Mouse (Mus musculus) T-cell, adult 2 months (primary cell): ENCODE data around the gene Tbrg4.

ENCODE experiments used
- DNase-seq: peaks from one replicate; pipeline ENCODE4 v3.0.0; 2022; ENCODE audit warnings: low spot score

Gene Tbrg4

DNA sequence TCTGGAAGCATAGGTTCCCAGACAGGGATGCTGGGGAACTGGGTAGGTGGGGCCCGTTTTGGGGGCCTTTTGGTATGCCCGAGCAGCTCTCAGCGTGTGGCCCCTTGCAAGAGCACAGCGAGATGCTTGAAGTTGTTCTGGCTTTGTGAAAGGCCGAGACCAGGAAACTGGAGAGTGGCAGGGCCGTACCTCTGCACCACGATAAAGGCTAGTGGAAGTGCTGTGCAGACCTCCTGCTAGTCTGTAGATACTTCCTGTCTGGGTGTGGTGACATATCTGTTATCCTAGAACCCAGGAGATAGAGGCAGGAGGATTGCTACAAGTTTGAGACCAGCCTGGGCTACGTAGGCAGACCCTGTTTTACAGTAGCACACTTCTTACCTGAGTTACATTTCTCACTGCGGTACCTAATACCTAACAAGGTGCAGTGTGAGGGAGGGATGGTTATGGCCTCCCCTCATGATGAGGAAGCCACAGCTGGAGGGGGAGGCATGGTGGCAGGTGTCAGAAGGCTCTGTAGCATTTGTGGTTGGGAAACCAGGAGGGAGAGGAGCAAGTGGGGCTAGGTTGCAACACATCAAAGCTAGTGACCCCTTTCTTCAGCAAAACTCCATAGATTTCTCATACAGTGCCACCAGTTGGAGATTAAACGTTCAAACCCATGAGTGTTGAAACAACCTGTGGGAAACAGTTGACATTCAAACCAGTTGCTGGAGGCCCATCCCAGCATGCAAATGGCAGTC is 34.8 kb downstream of the Tbrg4 start:
- DNase-seq = no peak

DNA sequence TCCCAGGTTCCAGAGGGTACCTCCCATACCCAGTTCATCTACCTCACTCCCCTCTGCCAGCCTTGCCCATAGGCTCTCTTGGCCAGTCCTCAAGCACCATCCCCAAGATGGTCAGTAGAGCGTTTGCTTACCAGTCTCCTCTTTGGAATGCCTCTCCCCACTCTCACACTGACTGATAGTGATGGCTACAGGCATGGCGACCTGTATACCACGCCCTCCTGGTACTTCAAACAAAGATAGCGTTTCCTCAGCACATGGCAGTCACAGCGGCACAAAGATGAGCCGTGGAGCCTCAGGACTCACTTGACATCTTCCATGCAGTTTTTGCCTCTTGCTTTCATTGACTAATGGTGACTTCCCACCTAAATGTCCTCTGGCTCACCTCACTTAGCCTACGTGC is 36.0 kb downstream of the Tbrg4 start:
- DNase-seq = no peak

DNA sequence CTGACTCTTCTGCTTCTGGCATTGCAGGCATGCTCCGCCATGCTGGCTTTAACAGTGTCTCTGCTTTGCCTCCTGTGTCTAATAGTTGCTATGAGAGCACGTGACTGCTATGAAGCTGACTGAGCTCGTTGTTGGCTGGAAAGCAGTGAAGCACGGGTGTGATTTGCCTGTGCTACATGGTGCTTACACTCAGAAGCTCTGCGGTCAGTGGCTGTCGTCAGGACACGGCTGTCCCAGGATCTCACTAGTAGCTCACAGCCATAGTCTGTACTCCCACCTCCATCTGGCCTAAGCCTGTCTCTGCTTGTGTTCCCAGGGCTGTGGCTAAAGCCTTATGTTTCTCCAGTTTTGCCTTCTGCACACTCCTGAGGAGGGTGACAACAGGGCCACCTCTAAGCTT is 37.6 kb downstream of the Tbrg4 start:
- no peak for DNase-seq

GRCm38 (mm10) chr11:6587249-6587940 is 38.5 kb downstream of the Tbrg4 start:
- no peak for DNase-seq

- no peak for DNase-seq
These were observed 39.2 kb downstream of the Tbrg4 start for GRCm38 (mm10) chr11:6586660-6587059.

GRCm38 (mm10) chr11:6585748-6586147 is 40.1 kb downstream of the Tbrg4 start:
- DNase-seq = no peak

DNA sequence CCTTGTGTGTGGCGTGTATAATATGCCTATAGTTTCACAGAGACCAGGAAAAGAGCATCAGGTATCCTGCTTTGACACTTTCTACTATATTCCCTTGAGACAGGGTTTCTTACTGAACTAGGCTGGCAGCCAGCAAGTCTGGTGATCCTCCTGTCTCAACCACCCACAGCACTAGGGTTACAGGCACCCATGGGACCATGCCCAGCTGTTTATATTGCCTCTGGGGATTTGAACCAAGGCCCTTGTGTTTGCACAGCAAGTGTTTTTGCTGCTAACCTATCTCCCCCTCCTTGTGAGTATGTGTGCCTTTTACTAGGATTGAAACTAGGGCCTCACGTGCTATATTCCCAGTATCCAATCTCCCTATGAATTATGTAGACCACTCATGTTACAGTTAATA is 44.3 kb downstream of the Tbrg4 start:
- DNase-seq = no peak

- no peak for DNase-seq
These were observed 45.7 kb downstream of the Tbrg4 start for GRCm38 (mm10) chr11:6580065-6580750.

DNA sequence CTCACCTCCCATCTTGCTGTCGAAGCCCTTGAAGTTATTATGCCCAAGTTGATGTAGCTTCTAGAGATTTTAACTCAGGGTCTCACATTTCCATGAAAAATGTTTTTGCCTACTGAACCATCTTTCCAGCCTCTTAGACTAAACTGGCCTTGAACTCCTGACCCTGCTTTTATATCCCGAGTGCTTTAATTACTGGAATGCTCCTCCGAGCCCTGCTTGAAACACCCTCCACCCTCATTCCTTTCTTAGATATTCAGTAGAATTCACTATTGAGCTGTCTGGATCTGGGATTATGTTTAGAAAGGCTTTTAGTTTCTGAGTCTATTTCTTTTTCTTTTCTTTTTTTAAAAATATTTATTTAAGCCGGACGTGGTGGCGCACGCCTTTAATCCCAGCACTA is 46.5 kb downstream of the Tbrg4 start:
- no peak for DNase-seq

DNA sequence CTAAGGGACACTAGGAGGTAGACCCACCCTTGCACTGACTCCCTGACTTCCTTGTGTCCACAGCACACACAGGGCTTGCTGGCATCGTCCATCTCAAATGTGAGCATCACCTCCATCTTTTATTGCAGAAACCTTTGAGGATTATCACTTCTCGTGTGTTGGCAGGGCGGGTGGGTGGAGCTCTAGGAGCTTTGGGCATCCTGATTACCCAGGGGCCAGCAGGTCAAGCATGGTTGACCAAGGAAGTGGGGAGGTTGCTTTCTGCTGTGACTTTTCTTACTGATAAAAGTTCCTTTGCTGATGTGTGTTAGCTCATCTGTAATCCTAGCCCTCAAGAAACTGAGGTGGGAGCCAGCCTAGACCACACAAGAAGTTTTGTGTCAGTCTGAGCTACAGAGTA is 49.7 kb downstream of the Tbrg4 start:
- DNase-seq = no peak

DNA sequence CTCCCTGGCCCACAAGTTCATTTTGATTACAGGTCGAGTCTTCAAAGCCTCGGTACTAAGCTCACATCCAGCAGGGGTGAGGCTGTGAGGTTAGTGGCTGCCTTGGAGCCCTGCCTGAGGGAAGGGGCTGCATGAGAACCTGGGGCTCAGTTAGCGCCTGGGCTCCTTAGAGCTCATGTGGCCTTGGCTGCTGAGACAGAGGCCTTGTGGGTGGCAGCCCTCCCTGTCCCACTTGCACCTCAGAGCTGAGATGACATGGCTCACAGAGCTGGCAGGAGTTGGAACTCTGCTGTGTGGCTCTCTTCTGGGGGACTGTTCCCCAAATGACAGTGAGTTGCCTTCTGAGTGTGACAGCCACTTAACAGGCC is 56.5 kb downstream of the Tbrg4 start:
- DNase-seq = peak; percentile 32

DNA sequence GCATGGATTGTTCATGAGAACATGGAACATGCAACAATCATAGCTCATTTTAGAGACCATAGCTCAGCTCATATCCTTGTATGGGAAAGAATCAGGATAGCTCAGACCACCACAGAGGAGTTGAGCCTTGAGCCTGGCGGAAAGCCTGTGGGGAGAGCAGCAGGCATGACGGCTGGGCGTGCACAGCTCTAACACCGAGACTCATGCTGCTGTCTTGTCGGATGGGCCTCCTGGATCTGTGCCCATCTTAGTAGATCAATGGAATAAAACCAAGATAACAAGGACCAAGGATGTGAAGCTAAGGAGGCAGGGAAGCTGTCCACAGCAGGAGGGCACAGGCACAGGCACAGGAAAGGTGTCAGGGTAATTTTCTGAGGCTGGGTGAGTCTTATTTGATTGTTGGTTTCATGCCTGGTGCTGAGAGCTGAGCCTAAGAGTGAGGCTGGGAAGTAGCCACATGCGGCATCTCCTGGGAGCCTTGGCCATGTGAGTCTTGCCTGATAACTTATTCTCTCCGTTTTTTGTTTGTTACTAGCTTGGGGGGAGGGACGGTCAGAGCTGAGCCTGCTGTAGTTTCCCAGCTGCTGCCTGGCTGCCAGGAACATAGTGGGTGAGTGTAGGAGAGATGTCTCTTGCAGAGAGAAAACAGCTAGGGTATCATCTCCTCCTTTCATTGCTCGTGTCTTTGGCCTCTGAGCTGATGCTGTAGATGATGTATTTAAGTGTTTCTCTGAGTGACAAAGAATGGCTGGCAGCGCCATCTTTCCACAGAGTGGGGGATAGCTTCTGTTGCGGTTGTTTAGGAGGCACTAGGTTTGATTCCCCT is 57.1 kb downstream of the Tbrg4 start:
- DNase-seq = peak; percentile 36

GRCm38 (mm10) chr11:6567951-6568350 is 57.9 kb downstream of the Tbrg4 start:
- peak; percentile 73 for DNase-seq

DNA sequence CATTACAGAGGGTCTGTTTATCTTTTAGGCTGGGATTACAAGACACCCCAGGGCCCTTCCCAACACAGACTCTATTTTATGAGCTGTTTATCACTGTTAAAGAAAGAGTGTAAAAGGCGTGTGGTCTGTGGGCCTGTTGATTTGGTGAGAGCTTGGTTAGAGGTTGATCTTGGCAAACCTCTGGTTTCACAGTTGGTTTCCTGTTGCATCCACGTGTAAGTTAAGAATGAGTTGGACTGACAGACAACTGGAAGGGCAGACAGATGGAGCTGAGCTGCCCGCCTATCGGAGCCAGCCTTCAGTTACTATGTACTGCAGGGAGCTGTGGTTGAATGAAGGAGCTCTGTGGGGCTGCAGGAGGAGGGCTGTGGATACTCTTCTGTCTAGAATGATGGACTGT is 59.4 kb downstream of the Tbrg4 start:
- peak; percentile 39 for DNase-seq
